Mouse (Mus musculus): ENCODE data around the gene Nek9. TPM values are rescaled to one million over a fixed set of nuclear protein-coding genes. Genes with fewer than 3 reads are reported as not detected.
A peak's percentile ranks its signal among the peaks of the same experiment; 100 is the strongest.

Nek9 gene
- total RNA-seq, 2 experiments from 2014 or later = 47.7 to 51.9 TPM

GRCm38 (mm10) chr12:85276273-85276672 is 62.9 kb downstream of the Nek9 start:
- intact Hi-C loops (cut with DNase I; ENCODE audit: low total_unique reads) = loop anchor here (5.0 kb wide), 1 partner anchor 44 kb away; no protein-coding TSS in a partner anchor
- no peak for DNase-seq

- no peak for DNase-seq
- intact Hi-C loops (cut with DNase I; ENCODE audit: low total_unique reads) = no loop called here
These were observed 65.7 kb downstream of the Nek9 start for GRCm38 (mm10) chr12:85273508-85273907.

- DNase-seq = no peak
- intact Hi-C loops (cut with DNase I; ENCODE audit: low total_unique reads) = no loop called here
These were observed 67.3 kb downstream of the Nek9 start for GRCm38 (mm10) chr12:85271843-85272206.

- intact Hi-C loops (cut with DNase I; ENCODE audit: low total_unique reads) = no loop called here
These were observed 67.9 kb downstream of the Nek9 start for GRCm38 (mm10) chr12:85271132-85271842.

GRCm38 (mm10) chr12:85270319-85270718 is 68.8 kb downstream of the Nek9 start, which contains the start of gene Mlh3:
Mlh3 (minus strand) TSS chr12:85270599.
- DNase-seq = peak; percentile 74
- intact Hi-C loops (cut with DNase I; ENCODE audit: low total_unique reads) = no loop called here

More at GRCm38 (mm10) chr12:85271132-85271842, 67.9 kb downstream of the Nek9 start:
- DNase-seq = no peak

GRCm38 (mm10) chr12:85269821-85270220 is 69.3 kb downstream of the Nek9 start:
- DNase-seq = no peak
- intact Hi-C loops (cut with DNase I; ENCODE audit: low total_unique reads) = no loop called here

GRCm38 (mm10) chr12:85266248-85266647 is 72.9 kb downstream of the Nek9 start:
- DNase-seq = no peak
- intact Hi-C loops (cut with DNase I; ENCODE audit: low total_unique reads) = no loop called here

- no peak for DNase-seq
- intact Hi-C loops (cut with DNase I; ENCODE audit: low total_unique reads) = no loop called here
These were observed 74.2 kb downstream of the Nek9 start for GRCm38 (mm10) chr12:85264940-85265339.

GRCm38 (mm10) chr12:85264531-85264930 is 74.6 kb downstream of the Nek9 start:
- DNase-seq = no peak
- intact Hi-C loops (cut with DNase I; ENCODE audit: low total_unique reads) = no loop called here

GRCm38 (mm10) chr12:85263190-85263589 is 76.0 kb downstream of the Nek9 start:
- intact Hi-C loops (cut with DNase I; ENCODE audit: low total_unique reads) = no loop called here
- no peak for DNase-seq

GRCm38 (mm10) chr12:85262489-85262888 is 76.7 kb downstream of the Nek9 start:
- peak; percentile 18 for DNase-seq
- intact Hi-C loops (cut with DNase I; ENCODE audit: low total_unique reads) = no loop called here

GRCm38 (mm10) chr12:85257008-85257639 is 82.0 kb downstream of the Nek9 start:
- intact Hi-C loops (cut with DNase I; ENCODE audit: low total_unique reads) = no loop called here
- no peak for DNase-seq

GRCm38 (mm10) chr12:85256074-85256751 is 82.9 kb downstream of the Nek9 start:
- DNase-seq = no peak
- intact Hi-C loops (cut with DNase I; ENCODE audit: low total_unique reads) = no loop called here

- intact Hi-C loops (cut with DNase I; ENCODE audit: low total_unique reads) = no loop called here
- DNase-seq = no peak
These were observed 87.1 kb downstream of the Nek9 start for GRCm38 (mm10) chr12:85252083-85252482.

Other genes starting within 250 kb of the Nek9 start
- 1 to 10 TPM; 2.1 to 2.2 TPM for gene Prox2, start 228.6 kb downstream of the Nek9 start, total RNA-seq (2021)
- gene Dlst, start 228.5 kb downstream of the Nek9 start, total RNA-seq (2021) = 100 to 1,000 TPM; 291 to 372 TPM
- under 1 TPM; 0.51 to 0.89 TPM for gene Rps6kl1, start 188.1 kb downstream of the Nek9 start, total RNA-seq (2021)
- 1 to 10 TPM; 2.2 to 2.3 TPM for gene Pgf, start 161.6 kb downstream of the Nek9 start, total RNA-seq (2021)
- 10 to 100 TPM; 75.6 to 77.1 TPM for gene Eif2b2, start 119.9 kb downstream of the Nek9 start, total RNA-seq (2021)
- gene Mlh3, start 68.8 kb downstream of the Nek9 start, total RNA-seq (2021) = 1 to 10 TPM; 6.6 to 8.6 TPM
- 10 to 100 TPM; 26.2 to 27.3 TPM for gene Acyp1, start 50.9 kb downstream of the Nek9 start, total RNA-seq (2021)
- under 1 TPM; 0.59 to 0.89 TPM for gene Zc2hc1c, start 50.8 kb downstream of the Nek9 start, total RNA-seq (2021)
- gene Tmed10, start 35.5 kb upstream of the Nek9 start, total RNA-seq (2021) = 100 to 1,000 TPM; 130 to 135 TPM
- 1 to 10 TPM; 7.6 to 8.9 TPM for gene Fos, start 134.5 kb upstream of the Nek9 start, total RNA-seq (2021)